Mouse (Mus musculus): Measurements from ENCODE around the gene Lep.

Gene Lep

DNA sequence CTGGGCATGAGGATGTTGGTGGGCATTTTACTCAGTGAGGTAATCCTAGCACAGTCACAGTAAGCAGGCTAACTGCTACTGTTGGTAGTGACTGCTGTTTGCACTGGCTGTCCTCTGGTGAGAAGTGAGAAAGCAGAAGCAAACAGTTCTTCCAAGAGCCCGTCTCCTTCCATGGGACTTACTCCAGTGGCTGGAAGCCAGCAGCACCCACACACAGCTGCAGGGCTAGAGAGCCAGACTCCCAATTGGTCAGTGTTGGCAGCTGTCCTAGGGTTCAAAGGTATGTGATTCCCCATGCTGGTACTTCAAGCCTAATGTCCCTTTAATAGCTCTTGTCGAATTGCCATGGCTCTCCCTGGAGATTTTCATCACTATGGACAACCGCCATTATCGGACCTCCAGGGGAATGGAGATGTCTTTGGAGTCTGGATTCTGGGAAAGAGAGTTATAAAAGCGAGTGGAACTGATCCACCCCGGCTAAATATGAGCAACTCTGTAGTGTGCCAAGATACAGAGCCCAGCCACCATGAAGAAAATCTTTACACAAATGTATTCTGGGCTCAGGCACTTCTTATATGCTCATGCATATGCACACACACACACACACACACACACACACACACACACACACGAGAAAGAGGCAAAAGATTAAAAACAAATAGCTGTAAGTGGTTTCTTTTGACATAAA is 57.5 kb downstream of the Lep start:
- no peak for DNase-seq (ENCODE audit: extremely low spot score, low spot score)

DNA sequence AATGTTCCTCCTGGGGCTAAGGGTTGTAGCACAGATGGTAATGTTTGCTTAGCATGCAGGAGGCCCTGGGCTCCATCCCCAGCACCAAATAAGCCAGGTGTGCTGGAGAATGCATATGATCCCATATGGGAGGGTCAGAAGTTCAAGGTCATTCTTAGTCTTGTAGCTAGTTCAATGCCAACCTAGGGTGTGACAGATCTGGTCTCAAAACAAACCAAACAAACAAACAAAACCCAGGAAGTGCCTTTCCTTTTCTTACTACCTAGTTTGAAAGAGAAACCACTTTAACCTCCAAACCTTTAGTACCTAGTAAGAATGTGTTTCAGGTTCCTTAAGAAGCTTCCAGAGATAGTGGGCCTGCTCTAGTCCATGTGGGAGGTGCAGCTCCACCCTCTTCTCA is 58.2 kb downstream of the Lep start:
- DNase-seq (ENCODE audit: extremely low spot score, low spot score): no peak

GRCm38 (mm10) chr6:29118963-29119362 is 58.9 kb downstream of the Lep start:
- no peak for DNase-seq (ENCODE audit: extremely low spot score, low spot score)

DNA sequence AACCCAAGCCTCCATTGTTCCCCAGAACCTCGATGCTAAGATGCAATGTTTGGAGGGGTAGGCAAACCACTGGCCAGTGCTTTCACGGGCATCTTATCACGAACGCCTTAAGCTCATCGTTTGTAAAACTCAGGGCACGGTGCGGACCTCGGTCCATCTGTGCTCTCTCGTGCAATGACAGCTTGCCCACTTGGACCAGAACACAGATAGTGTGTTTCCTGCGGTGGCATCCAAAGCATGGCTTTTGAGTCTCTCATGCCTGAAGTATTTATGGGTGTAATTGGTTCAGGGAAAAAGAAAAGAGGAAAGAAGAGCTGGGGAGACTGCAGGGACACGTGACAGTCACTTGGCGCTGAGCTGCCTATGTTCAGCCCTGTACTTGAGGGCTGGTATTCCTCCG is 60.0 kb downstream of the Lep start:
- no peak for DNase-seq (ENCODE audit: extremely low spot score, low spot score)
